Mouse (Mus musculus): ENCODE measurements around the gene Tom1l1. TPM values are rescaled to one million over a fixed set of nuclear protein-coding genes. Genes with fewer than 3 reads are reported as not detected.

Gene Tom1l1
- total RNA-seq, 2 experiments from 2014 or later: 12.7 to 13.6 TPM

- intact Hi-C loops (cut with DNase I; ENCODE audit: low total_unique reads): no loop called here
- no peak for DNase-seq
Measured at GRCm38 (mm10) chr11:90632480-90632879, 55.7 kb downstream of the Tom1l1 start.

DNA sequence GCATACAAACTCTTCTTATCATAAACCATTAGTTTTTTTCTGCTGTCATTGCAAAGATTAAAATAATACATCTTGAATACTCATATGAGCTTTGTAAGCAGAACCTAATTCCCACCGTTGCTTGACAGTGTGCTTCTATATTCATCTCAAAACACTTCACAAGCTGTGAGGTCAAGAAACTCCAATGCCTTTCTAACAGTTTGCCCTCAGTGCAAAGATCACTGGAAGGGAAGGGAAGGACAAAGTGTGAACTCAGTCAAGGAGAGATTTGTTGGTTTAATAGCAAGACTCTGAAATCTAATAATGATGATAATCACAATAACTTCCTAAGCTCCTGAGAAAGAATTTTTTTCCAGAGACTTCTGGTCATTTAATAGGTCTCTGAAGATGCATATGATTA, 60.4 kb downstream of the Tom1l1 start:
- DNase-seq: no peak
- intact Hi-C loops (cut with DNase I; ENCODE audit: low total_unique reads): no loop called here

DNA sequence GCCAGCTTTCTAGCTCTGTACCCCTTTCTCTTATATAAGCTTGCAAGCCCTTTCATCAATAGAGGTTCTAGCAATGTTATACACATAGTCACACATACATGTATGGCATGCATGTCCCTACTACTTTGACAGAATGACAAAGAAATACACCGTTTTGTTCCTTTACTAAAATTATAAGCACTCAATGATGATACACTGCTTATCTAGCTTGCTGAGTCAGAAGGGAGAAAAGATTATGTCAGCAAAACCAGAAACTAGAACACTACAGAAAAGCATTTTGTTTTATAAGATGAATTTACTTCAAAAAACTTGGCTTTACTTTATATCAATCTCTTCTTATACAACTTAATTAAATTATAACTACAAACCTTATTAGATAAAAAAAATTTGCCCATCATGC, 63.0 kb downstream of the Tom1l1 start:
- intact Hi-C loops (cut with DNase I; ENCODE audit: low total_unique reads): no loop called here
- DNase-seq: no peak

GRCm38 (mm10) chr11:90623477-90623876, 64.7 kb downstream of the Tom1l1 start:
- DNase-seq: peak; percentile 15
- intact Hi-C loops (cut with DNase I; ENCODE audit: low total_unique reads): no loop called here

- DNase-seq: no peak
- intact Hi-C loops (cut with DNase I; ENCODE audit: low total_unique reads): no loop called here
Measured at GRCm38 (mm10) chr11:90622500-90622899, 65.7 kb downstream of the Tom1l1 start.

DNA sequence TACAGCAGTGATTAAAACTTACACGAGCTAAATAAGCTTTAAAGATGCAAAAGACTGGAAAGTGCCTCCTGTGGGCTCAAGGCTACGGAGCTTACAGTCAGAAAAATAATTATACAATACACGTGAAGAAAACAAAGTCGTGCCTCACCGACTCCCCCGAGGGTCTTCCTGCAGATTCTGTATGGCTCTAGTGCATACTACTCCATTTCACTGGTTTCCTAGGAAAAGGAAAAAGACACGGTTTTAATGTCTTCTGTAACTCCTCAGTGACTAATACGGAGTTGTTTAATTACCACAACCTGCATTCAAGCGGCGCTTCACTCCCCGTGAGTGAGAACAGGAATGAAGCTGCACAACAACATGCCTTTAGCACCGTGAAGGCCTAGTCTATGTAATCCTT, 66.1 kb downstream of the Tom1l1 start:
- intact Hi-C loops (cut with DNase I; ENCODE audit: low total_unique reads): no loop called here

DNA sequence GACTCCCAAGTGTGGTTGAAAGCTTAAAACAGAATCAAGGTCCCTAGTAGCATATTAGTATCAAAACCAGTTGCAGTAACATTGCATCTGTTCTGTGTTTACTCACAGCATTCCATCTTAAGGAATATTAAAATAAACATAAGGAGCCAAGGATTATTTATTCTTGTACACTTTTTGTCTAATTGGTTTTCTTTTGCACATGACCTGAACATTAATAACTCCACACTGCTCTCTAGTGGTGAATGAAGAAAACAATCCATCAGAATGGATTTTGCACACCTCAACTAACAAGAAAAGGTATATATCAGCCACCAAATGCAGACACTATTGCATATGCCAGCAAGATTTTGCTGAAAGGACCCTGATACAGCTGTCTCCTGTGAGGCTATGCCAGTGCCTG, 71.7 kb downstream of the Tom1l1 start:
- DNase-seq: no peak
- intact Hi-C loops (cut with DNase I; ENCODE audit: low total_unique reads): loop anchor here (5.0 kb wide), 2 partner anchors 299 to 429 kb away; partner anchors contain the start of gene Gm45716

More for the DNA sequence above, 66.1 kb downstream of the Tom1l1 start:
- DNase-seq: no peak

DNA sequence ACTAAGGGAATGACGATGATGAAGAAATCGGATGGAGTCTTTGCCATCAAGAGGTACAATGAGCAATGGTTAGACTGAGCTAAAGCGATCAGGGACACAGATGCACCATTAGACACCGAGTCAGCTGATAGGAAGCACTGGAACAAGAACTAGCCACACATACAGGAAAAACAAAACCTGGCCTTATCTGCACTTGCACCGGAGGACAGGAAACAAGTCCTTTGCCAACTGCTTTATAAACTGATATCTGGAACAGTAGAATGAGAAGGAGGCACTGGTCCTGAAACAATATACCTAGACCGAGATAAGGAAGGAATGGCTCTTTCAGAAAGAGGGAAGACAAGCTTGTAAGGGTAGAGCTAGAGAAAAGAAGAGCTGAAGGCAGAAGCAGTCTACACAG, 73.4 kb downstream of the Tom1l1 start:
- DNase-seq: no peak
- intact Hi-C loops (cut with DNase I; ENCODE audit: low total_unique reads): loop anchor here (5.0 kb wide), 2 partner anchors 297 to 427 kb away; partner anchors contain the start of gene Gm45716

GRCm38 (mm10) chr11:90612118-90612517, 76.0 kb downstream of the Tom1l1 start:
- intact Hi-C loops (cut with DNase I; ENCODE audit: low total_unique reads): no loop called here
- no peak for DNase-seq

DNA sequence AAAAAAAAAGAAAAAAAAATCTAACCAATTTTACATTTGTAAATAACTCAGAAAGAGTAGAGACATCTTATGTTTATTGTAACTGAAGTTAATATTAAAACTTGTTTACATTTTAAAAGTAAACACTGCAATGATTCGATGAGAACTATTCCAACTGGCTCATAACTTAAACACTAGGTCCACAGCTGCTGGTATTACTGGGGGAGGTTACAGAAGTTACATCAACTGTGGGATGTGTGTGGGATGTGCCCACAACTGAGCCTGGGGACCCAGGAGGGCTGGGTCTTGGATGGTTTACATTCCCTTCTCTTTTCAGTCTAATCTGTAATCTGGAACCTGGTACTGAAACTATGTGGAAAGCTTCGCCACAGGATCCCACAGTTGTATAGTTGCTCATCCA, 85.1 kb downstream of the Tom1l1 start:
- no peak for DNase-seq
- intact Hi-C loops (cut with DNase I; ENCODE audit: low total_unique reads): no loop called here

DNA sequence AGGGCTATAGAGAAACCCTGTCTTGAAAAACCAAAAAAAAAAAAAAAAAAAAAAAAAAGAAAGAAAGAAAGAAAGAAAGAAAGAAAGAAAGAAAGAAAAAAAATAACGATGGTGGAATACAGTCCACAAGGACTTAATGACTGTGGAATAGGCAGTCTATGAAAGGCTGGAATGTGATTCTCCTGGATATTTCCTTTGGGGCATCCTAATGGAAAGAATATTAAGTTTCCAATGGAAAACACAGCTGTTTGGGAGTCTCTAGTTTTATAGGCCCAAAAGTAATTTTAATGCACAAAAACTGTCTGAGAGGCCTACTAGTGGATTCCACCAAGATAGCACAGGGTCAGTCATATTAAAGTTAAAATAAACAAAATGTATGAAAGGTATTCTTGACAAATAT, 92.3 kb downstream of the Tom1l1 start:
- intact Hi-C loops (cut with DNase I; ENCODE audit: low total_unique reads): no loop called here
- no peak for DNase-seq

Other genes starting within 250 kb of the Tom1l1 start
- gene Stxbp4, start 50.3 kb downstream of the Tom1l1 start, total RNA-seq (2021): 10 to 100 TPM; 13.2 to 23.0 TPM
- 10 to 100 TPM; 21.9 to 26.3 TPM for gene Cox11, start 50.2 kb downstream of the Tom1l1 start, total RNA-seq (2021)

Measured in gastrocnemius, postnatal 14 days (tissue).